Mouse (Mus musculus): ENCODE data around the gene Lmtk3. TPM values are rescaled to one million over a fixed set of nuclear protein-coding genes. Genes with fewer than 3 reads are reported as not detected.

Lmtk3 gene
- under 1 TPM; 0.14 TPM for total RNA-seq (2021)

DNA sequence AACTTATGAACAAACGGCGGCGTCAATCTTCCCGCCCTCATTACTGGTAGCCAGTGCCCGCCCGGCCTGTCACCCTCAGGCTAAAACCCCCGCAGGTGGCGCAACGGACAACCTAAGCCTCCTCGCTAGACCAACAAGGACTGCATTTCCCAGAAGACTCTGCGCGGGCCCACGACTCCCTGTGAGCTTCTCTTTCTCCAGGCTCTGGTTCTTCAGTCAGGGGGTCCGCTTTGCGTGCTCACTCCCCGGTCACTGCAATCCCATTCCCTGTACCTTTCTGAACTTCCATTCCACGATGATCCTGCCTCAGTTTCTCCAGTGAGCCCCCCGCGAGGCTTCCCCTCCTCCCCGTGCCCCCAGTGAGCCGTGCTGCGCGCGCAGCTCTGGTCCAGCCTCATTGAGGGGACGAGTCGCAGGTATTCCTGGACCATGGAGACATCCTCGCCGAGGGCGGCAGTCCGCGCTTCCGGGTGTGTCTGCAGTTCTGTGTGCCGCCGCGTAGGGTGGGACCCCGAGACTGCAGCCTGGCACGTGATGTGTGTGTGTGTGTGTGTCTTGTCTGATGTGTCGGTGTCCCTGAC is at the start of gene Lmtk3:
Lmtk3 (plus strand) TSS at position 228 of the 581 bp plus-strand sequence.
- no peak for DNase-seq
- intact Hi-C loops (cut with DNase I): no loop called here

DNA sequence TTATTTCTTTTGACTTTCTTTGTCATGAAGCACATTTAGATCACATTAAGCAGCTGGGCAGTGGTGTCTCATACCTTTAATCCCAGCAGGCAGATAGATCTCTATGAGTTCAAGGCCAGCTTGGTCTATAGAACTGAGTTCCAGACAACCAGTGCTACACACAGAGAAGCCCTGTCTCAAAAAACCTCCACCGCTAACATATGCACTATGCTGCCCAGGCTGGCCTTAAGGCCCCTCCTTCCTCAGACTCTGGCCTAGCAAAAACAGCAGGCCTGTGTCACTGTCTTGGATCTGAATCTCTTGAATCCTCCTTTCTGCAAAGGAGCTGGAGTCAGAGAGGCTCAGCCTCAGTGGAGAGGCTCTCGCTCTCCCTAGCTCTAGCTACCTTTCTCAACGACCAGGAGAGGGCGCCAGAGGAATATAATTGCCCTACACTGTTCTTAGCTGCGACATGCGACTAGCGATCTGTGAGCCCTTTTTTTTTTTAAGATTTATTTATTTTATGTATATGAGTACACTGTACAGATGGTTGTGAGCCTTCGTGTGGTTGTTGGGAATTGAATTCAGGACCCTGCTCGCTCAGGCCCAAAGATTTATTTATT is 44.3 kb upstream of the Lmtk3 start:
- DNase-seq: peak; percentile 77 to 86
- intact Hi-C loops (cut with DNase I): loop anchor here (1.0 to 2.0 kb wide), 3 partner anchors 62 to 270 kb away; no protein-coding TSS in a partner anchor

DNA sequence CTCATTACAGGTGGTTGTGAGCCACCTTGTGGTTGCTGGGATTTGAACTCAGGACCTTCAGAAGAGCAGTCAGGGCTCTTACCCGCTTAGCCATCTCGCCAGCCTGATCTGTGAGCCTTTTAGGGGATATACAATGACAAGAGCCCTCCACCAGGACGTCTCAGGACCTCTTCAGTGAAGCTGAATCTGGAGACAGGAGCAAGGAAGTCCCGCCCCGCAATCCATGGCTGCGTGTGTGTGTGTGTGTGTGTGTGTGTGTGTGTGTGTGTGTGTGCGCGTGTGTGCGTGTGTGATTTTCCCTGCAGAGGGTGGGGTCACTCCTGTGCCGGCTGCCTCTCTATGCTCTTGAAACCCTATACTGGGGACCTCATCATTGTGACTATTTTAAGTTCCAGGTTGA is 43.7 kb upstream of the Lmtk3 start:
- DNase-seq: no peak
- intact Hi-C loops (cut with DNase I): loop anchor here (1.0 to 2.0 kb wide), 3 partner anchors 61 to 269 kb away; no protein-coding TSS in a partner anchor

DNA sequence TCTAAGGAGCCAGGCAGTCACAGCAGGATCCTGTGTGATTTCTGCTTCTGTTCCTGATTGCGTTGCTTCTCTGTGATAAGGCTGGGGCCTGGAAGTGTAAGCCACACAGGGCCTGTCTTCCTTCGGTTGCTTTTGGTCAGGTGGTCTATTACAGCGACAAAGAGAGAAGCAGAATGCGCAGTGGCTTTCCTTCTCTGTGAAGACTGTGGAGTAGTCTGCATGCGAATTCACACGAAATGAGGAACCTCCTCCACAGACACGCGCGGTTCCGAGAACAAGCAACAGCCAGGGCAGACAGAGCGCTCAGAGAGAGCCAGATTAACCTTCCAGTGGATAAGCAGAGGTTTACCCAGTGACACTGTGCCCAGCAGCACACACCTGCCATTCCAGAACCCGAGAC is 42.2 kb upstream of the Lmtk3 start:
- intact Hi-C loops (cut with DNase I): no loop called here
- DNase-seq: no peak

GRCm38 (mm10) chr7:45741777-45742176 is 41.8 kb upstream of the Lmtk3 start:
- no peak for DNase-seq
- intact Hi-C loops (cut with DNase I): no loop called here

DNA sequence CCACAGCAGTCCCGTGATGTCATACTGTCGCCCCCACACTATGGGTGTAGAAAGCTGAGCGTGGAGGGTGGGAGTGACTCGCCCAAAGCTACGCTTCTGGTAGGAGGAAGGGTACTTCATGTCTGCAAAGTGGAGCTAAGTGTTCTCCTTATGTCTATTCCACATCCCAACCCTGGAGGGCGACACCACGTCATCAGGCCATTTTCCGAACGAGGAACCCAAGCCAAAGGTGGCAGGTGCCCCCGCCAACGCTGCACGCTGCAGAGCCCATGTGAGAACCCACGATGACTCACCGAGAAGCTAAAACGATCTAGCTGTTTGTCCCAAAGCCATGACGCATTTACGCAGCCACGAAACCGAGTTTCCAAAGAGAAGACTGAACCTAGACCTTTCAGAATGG is 41.2 kb upstream of the Lmtk3 start:
- intact Hi-C loops (cut with DNase I): no loop called here
- no peak for DNase-seq

DNA sequence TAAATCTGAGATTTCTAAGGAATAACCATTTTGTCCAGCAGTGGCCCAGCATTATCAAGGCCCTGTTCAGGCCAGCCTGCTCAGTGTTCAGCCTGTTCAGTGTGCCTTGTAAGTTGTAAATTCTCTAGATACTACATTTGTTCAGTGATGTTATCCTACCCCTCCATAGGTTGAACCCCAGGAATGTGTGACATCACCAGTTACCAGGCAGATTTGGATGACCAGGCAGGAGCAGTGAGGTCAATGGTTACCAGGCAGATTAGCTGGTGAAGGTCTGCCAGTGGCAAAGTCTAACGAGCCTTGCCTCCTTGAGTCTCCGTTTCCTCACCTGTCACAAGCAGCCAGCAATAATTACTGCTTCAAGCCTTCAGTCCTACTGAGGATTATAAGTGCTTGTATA is 39.2 kb upstream of the Lmtk3 start:
- intact Hi-C loops (cut with DNase I): no loop called here
- peak in 1 of 2 experiments; percentile 60 for DNase-seq

GRCm38 (mm10) chr7:45746518-45746917 is 37.0 kb upstream of the Lmtk3 start:
- DNase-seq: no peak
- intact Hi-C loops (cut with DNase I): no loop called here

DNA sequence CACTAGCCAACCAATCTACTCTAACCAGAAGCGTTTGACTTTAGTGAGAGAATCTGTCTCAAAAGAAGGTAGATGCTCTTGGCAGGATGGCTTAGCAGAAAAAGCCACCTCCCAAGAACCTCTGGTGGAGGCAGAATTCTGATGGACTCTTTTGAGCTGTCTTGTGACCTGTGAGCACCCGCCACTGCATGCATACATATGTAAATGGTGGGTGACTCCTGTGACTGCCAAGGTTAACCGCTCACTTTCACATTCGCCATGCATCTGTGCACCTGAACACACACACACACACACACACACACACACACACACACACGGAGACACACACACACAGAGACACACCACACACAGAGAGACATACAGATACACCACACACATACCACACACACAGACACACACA is 36.1 kb upstream of the Lmtk3 start:
- intact Hi-C loops (cut with DNase I): no loop called here
- no peak for DNase-seq

- no peak for DNase-seq
- intact Hi-C loops (cut with DNase I): no loop called here
These were observed 35.4 kb upstream of the Lmtk3 start for GRCm38 (mm10) chr7:45748110-45748509.

GRCm38 (mm10) chr7:45749401-45749800 is 34.1 kb upstream of the Lmtk3 start:
- DNase-seq: no peak
- intact Hi-C loops (cut with DNase I): no loop called here

DNA sequence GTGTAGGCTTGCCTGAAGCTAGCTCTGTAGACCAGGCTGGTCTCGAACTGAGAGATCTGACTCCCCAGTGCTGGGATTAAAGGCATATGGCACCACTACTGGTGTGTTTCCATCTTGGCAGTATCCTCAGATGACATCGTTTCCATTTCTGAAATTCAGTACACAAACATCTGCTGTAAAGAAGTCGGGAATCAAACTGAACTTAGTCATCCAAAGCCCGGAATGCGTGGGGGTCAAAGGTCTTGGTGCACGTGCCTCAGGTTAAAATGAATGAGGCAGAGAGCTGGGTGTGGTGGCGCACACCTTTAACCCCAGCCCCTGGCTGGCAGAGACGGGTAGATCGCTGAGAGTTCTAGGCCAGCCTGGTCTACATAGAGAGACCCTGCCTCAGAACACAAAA is 33.4 kb upstream of the Lmtk3 start:
- DNase-seq: no peak
- intact Hi-C loops (cut with DNase I): no loop called here

GRCm38 (mm10) chr7:45755703-45756102 is 27.8 kb upstream of the Lmtk3 start:
- DNase-seq: no peak
- intact Hi-C loops (cut with DNase I): no loop called here

DNA sequence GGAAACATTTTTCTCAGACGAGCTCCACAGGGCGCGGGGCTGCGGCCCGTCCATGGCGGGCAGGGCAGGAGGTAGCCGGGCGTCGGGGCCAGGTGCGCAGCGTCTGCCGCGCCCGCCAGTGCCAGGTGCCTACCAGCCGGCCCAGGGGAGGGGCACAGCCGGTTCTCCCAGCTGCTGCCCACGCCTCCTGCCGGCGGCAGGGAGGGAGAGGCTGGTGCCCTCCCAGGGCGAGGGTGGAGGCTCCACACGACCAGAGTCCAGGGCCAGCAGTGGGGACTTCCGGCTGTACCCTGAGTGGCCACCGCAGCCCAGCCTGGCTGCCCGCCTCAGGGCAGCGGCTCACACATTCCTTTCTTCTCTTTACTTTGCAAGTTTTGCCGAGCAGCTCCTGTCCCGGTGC is 24.1 kb upstream of the Lmtk3 start:
- DNase-seq: no peak
- intact Hi-C loops (cut with DNase I): no loop called here

GRCm38 (mm10) chr7:45760151-45760550 is 23.4 kb upstream of the Lmtk3 start:
- DNase-seq: no peak
- intact Hi-C loops (cut with DNase I): no loop called here

- no peak for DNase-seq
- intact Hi-C loops (cut with DNase I): no loop called here
These were observed 17.5 kb upstream of the Lmtk3 start for GRCm38 (mm10) chr7:45765995-45766394.

DNA sequence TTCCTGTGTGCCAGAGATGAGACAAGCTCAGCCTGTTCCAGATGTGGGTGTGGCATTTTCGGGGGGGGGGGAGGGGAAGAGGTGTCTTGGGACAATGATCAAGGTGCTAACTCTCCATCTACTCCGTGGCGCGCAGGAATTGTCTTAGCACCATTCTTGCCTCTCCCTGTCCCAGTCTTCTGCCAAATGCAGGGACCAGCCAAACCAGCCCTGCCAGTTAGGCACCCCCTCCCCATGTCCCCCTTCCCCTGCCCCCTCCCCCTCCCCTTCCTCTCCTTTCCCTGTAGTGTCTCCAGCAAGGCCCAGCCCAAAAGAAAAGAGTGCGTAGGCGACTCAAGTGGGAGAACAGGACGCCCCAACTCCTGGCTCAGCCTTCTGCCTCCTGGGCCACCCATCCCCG is 16.8 kb upstream of the Lmtk3 start:
- intact Hi-C loops (cut with DNase I): no loop called here
- DNase-seq: no peak

DNA sequence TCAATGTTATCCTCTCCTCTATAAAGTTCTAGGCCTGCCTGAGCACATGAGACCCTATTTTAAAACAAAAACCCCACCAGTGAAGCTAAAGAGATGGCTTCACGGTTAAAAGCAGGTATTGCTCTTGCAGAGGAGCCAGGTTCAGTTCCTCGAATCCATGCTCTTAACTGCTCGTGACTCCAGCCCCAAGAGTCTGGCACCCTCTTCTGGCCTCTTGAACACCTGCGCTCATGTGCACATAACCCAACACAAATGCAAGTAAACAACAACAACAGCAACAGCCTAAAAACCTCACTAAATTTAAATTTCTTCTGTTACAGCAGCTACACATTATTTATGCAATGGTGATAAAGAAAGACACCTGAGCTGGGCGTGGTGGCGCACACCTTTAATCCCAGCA is 16.0 kb upstream of the Lmtk3 start:
- no peak for DNase-seq
- intact Hi-C loops (cut with DNase I): no loop called here

DNA sequence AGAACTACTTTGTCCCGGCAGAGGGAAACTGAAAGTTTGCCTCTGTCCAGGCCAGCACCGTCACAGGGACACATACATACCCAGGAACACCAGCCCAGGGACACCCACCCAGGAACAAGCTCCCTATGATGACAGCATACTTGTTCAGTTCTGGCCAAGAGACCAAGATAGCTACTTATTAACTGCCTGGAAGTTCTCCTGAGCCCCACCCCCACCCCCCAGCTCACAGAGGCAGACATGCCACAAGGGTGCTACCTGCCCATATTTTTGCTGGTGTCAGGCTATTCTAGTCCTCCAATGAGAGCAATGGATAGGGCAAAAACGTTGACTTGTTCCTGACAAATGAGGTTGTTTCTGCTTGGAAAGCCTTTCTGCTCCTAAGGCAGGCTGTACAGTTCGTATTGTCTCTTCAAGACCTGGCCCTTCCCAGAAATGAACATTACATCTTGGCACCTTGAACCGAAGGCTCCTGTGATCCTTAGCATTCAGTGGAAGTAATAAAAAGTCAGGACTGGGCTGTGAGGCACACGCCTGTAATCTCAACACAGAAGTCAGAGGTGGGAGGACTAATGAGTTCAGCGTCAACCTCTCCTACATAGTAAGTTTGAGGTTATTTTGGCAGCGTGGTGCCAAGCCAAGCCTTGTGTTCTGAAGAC is 13.0 kb upstream of the Lmtk3 start:
- intact Hi-C loops (cut with DNase I): no loop called here
- no peak for DNase-seq

DNA sequence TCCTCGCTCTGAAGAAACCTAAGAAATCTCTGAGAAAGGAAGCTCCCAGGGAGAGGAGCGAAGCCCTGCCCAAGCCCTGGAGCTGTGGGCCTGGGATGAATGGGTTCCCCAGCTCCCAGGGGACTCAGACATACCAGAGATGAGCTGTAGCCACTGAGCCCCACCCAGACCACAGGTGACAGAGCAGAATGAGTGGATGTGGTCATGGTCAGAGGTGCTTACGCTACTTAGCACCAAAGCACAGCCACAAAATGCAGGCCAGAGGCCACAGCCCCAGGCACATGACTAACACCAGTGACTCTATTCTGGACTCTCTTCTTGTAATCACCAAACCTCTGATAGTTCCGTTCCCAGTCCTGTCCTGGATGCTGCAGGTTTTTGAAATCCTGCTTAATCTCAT is 12.4 kb upstream of the Lmtk3 start:
- intact Hi-C loops (cut with DNase I): no loop called here
- no peak for DNase-seq

GRCm38 (mm10) chr7:45775237-45775636 is 8.3 kb upstream of the Lmtk3 start:
- DNase-seq: no peak
- intact Hi-C loops (cut with DNase I): no loop called here

- intact Hi-C loops (cut with DNase I): no loop called here
- DNase-seq: no peak
These were observed 4.4 kb upstream of the Lmtk3 start for GRCm38 (mm10) chr7:45779081-45779641.

Data from heart, postnatal 36 days (tissue).